Mouse (Mus musculus): ENCODE measurements around the gene C1qbp.

The C1qbp gene

GRCm38 (mm10) chr11:70982557-70983228 is at the start of gene C1qbp:
TSS of gene C1qbp (minus strand) at chr11:70983026.
- DNase-seq, result peak; percentile 94

DNA sequence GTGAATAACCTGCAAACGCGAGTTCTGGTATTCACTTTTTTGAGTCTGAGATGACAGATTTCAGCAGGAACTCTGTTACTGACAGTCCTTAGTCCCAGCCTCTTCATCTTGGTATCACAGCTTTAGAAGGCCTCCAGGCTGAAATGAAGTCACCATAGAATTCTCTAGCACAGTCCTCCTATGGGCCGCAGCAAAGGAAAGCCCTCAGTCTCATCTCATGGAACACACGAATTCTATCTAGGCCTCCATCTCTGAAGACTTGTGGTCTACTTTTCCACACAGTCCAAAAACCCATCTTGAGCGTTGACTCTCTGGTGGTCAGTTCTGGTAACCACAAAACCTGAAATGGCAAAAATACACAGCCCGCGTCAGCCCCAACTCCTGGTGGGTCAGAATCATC is 49.2 kb upstream of the C1qbp start:
- DNase-seq, result no peak

DNA sequence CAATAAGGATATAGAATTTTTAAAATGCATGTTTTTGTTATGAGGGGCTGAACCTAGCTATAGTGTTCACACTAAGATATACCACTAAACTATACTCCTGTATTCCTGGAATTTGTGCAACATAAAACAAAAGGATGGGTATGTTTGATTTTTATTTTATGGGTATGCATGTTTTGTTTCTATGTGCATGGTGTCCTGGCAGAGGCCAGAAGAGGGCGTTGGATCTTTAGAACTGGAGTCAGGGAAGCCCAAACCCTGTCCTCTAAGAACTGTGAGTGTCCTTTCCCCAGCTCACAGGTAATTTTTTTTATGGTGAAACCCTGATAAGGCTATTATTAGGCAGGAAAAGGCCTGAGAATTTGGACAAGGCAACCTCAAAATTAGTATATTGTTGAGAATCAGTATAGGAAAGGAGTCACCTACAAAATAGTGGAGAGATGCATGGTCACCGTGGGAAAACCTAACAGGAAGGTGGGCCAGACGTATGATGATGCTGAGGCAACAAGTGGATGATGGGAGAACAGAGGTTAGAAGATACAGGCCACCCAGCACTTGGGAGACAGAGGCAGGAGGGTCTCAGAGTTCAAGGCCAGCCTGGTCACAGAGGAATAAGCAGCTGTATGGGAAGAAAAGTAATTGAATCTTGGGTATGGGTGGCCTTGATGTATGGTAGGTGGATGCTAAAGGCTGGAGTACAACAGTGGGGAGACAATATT is 46.7 kb upstream of the C1qbp start:
- DNase-seq, result no peak

GRCm38 (mm10) chr11:71028280-71028679 is 45.5 kb upstream of the C1qbp start:
- no peak for DNase-seq

GRCm38 (mm10) chr11:71019201-71020068 is 36.6 kb upstream of the C1qbp start, which contains the start of the genes Mis12 and Derl2:
TSS of gene Mis12 (plus strand) at chr11:71019611.
TSS of gene Derl2 (minus strand) at chr11:71019841.
- DNase-seq, result peak; percentile 98

DNA sequence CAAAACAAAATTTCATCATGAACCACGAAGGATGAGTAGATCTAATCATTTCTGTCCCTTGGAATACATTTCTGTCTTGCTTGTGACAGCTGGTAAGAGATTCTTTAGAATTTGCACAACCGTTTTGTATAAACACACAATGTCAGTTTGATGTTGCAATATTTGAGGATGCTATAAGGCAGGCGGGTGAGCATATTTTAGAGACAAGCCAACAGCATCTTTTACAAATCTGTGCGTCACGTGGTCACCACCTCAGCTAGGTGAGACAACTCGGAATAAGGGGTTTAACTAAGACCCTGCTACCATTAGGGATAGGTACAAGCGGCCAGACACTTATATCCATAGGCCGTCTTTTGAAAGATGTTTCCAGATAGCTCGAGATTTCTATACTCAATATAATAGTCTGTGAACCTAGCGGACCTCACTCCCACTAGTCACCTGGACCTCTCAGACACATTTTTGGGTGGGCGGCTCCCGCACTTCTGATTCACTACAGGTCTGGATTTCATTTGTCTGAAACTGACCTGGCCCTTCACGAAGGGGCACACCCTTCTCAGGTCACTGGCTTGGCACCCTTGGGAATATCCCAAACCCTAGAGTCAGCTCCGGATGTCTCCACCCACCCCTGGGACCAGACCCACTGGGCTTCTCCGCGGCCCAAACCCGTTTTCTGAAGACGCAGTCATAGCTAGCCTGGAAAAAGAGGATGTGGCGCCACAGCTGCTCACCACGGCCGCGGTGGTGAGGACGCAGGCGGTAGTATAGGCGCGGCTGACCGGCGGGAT is 35.8 kb upstream of the C1qbp start:
- no peak for DNase-seq

DNA sequence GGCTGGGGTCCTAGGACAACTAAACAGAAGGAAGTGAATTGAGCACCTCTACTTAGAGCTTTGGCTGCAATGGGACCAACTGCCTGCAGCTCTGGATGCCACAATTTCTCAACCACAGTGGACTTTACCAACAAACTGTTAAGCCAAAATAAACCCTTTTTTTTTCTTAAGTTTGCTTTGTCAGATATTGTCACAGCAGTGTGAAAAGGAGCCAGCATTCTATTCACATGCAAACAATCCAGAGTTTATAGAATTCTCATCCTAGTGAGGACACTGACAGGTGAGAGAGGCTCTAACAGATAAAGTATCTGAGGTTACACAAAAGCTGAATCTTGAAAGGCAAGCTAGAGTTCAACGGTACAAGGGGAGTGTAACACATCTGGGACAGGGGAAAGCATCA is 34.2 kb upstream of the C1qbp start:
- DNase-seq, result no peak

DNA sequence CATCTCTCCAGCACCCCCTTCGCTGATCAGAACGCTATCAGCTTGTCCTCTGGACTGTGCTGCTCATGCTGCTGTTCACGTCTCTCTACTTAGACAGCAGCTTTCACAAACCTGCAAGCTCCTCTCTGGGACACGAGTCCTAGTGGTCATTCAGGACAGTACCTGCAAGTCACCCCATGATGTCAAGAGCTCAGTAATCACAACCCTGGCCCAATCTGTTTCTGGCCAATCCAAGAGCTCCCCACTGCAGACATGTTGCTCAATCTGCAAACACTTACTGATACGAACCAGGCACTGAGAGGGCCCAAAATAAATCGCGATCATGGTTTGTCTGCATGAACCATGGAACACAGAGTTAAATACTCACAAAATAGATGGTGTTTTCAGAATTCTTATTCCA is 29.9 kb upstream of the C1qbp start:
- no peak for DNase-seq

DNA sequence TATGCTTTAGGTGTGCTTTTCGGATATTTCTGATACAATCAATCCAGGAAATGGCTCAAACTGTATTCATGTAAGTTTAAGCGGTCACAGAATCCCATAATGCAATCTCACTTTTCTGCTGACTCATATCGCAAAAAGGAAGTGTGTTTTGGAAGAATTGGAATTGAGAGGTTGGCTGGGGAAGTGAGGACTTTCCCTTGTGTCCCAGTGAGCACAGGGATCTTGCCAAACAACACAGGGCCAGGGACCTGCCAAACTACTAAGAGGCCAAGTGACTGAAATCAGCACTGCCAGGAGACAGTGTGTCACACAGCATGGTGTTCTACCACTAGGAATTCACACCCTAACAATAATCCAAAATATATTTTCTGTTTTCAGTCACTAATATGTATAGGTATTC is 25.5 kb upstream of the C1qbp start:
- DNase-seq, result no peak

- DNase-seq, result no peak
Observed at GRCm38 (mm10) chr11:71007831-71008230, 25.0 kb upstream of the C1qbp start.

DNA sequence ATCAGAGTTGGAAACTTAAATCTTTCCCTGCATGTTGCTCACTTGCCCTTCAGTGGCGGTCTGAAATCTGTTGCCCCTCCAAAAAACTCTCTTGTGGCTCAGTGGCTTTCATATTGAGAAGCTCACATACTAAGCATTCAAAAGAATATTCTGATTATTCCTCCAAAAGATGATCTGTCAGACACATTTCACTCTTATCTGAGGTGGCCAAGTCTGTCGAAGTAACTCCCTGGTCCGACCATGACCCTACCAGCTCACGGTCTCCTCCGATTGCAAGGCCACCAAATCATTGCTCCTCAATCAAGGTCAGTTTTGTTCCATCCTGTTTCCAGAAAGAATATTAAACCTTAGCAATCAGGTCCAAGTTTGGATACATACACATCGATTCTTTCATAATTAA is 24.2 kb upstream of the C1qbp start:
- no peak for DNase-seq

DNA sequence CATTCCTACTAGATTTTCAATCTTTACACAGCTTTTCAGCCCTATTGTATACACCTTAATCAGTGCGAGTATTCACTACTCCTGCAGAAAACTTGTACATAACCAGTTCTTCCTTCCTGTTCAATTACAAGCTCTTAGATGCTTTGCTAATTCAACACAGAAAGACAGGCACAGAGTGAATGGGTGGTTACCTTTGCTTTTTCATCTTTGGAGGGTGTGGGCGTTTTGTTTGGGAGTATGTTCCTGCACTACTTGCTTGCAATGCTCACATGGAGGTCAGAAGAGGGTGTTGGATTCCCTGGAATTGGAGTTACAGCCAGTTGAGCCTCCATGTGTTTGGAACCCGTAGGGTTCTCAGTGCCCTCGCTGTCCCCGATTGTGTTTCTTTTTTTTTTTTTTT is 22.2 kb upstream of the C1qbp start:
- no peak for DNase-seq

DNA sequence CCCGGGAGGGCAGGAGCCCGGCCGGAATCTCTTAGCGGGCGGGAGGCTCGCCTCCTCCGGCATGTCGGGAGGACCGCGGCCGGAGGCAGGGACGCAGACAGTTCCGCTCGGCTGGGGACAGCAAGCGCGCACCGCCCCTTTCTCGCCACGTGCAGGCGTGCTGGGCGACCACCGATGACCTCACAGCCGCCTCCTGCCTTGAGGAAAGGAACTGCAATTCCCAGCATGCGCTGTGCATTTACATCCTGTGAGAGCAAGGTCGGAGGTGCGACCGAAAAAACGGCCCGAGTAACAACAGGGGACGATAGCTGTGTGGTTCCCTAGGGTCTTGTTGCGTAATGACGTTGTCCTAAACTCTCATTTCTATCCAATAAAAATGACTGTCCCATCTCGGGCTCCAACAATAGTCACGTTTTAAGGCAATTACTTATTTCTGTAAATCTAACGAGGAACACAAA is 21.5 kb upstream of the C1qbp start, which contains the start of gene Dhx33:
TSS of gene Dhx33 (minus strand) at position 122 of the 458 bp plus-strand sequence.
- DNase-seq, result peak; percentile 98

- peak; percentile 56 for DNase-seq
Observed at GRCm38 (mm10) chr11:71003611-71004315, 20.9 kb upstream of the C1qbp start.

GRCm38 (mm10) chr11:71001167-71001566 is 18.3 kb upstream of the C1qbp start:
- no peak for DNase-seq

- DNase-seq, result no peak
Observed at GRCm38 (mm10) chr11:70982030-70982429, 796 bp downstream of the C1qbp start.

GRCm38 (mm10) chr11:70980751-70981510 is 1.9 kb downstream of the C1qbp start:
- no peak for DNase-seq

GRCm38 (mm10) chr11:70980232-70980631 is 2.6 kb downstream of the C1qbp start:
- no peak for DNase-seq

DNA sequence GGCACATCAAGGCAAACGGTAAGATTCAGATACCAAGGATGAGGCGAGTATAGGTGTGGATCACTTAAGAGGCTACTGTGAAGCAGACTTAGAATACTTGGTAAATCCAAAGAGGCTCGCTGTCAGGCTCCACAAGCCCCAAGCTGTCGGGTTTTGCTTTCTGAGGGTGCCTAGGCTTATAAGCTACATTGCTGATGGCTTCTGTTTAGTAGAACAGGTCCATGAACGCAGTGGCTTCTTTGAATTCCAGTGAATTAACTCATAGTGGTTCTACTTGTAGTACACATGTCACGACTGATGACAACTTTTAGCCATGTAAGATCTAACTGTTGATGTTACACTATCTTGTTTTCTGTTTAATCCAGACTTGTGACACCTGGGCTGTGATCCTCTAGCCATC is 5.5 kb downstream of the C1qbp start:
- DNase-seq, result no peak

- DNase-seq, result no peak
Observed at GRCm38 (mm10) chr11:70975193-70975592, 7.6 kb downstream of the C1qbp start.

DNA sequence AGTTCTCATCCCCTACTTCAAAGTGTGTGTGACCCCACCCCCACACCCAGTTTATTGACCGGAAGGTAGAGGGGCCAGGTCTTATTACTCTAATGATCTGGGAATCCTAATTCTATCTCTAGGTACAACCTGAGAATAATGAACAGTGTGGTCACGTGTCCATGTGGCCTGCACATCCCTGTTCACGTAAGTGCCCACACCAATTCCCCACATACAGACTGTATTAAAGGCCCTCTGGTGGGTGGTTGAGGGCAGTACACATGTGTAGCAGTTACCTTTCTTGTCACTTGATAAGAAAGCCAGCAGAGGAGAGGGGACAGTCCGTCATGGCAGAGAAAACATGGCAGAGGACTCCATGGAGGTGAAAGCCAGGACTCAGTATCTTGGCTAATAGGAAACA is 8.9 kb downstream of the C1qbp start:
- DNase-seq, result peak; percentile 49
